Mouse (Mus musculus): Measurements from ENCODE around the gene Fxyd1.

Gene Fxyd1

GRCm38 (mm10) chr7:31054661-31055320, 2.2 kb downstream of the Fxyd1 start:
- intact Hi-C loops (cut with DNase I): loop anchor here (5.0 kb wide), 1 partner anchor 43 kb away; no protein-coding TSS in a partner anchor

GRCm38 (mm10) chr7:31053882-31054447, 3.0 kb downstream of the Fxyd1 start:
- intact Hi-C loops (cut with DNase I): no loop called here

GRCm38 (mm10) chr7:31052636-31053434, 4.2 kb downstream of the Fxyd1 start:
- intact Hi-C loops (cut with DNase I): no loop called here

GRCm38 (mm10) chr7:31052251-31052635, 4.8 kb downstream of the Fxyd1 start:
- intact Hi-C loops (cut with DNase I): no loop called here

GRCm38 (mm10) chr7:31051321-31052021, 5.5 kb downstream of the Fxyd1 start, which contains the start of gene Fxyd7:
Gene Fxyd7, minus strand, starts transcription at chr7:31051467.
- intact Hi-C loops (cut with DNase I): no loop called here

GRCm38 (mm10) chr7:31050921-31051320, 6.1 kb downstream of the Fxyd1 start:
- intact Hi-C loops (cut with DNase I): no loop called here

- intact Hi-C loops (cut with DNase I): no loop called here
Observed at GRCm38 (mm10) chr7:31050487-31050886, 6.5 kb downstream of the Fxyd1 start.

- intact Hi-C loops (cut with DNase I): no loop called here
Observed at GRCm38 (mm10) chr7:31049846-31050281, 7.1 kb downstream of the Fxyd1 start.

GRCm38 (mm10) chr7:31049135-31049845, 7.7 kb downstream of the Fxyd1 start:
- intact Hi-C loops (cut with DNase I): no loop called here

- intact Hi-C loops (cut with DNase I): loop anchor here (5.0 kb wide), 1 partner anchor 35 kb away; no protein-coding TSS in a partner anchor
Observed at GRCm38 (mm10) chr7:31042431-31042910, 14.5 kb downstream of the Fxyd1 start, which contains the start of gene Fxyd5. Gene Fxyd5, minus strand, starts transcription at chr7:31042481.

- intact Hi-C loops (cut with DNase I): loop anchor here (5.0 kb wide), 1 partner anchor 34 kb away; no protein-coding TSS in a partner anchor
Observed at GRCm38 (mm10) chr7:31041662-31042315, 15.2 kb downstream of the Fxyd1 start.

- intact Hi-C loops (cut with DNase I): loop anchor here (5.0 kb wide), 1 partner anchor 34 kb away; no protein-coding TSS in a partner anchor
Observed at GRCm38 (mm10) chr7:31041023-31041407, 16.0 kb downstream of the Fxyd1 start.

GRCm38 (mm10) chr7:31040281-31041022, 16.5 kb downstream of the Fxyd1 start:
- intact Hi-C loops (cut with DNase I): loop anchor here (5.0 kb wide), 1 partner anchor 33 kb away; no protein-coding TSS in a partner anchor

- intact Hi-C loops (cut with DNase I): no loop called here
Observed at GRCm38 (mm10) chr7:31039011-31039410, 18.0 kb downstream of the Fxyd1 start.

- intact Hi-C loops (cut with DNase I): no loop called here
Observed at GRCm38 (mm10) chr7:31037675-31038074, 19.3 kb downstream of the Fxyd1 start.

- intact Hi-C loops (cut with DNase I): no loop called here
Observed at GRCm38 (mm10) chr7:31036917-31037316, 20.1 kb downstream of the Fxyd1 start.

GRCm38 (mm10) chr7:31035291-31035690, 21.7 kb downstream of the Fxyd1 start:
- intact Hi-C loops (cut with DNase I): no loop called here

GRCm38 (mm10) chr7:31034789-31035188, 22.2 kb downstream of the Fxyd1 start:
- intact Hi-C loops (cut with DNase I): no loop called here
